Mouse (Mus musculus) splenic B cell, adult 2 months (primary cell): ENCODE results near the gene Ticrr.

Experiments used
- DNase-seq: peaks from one replicate; pipeline ENCODE4 v3.0.0-alpha.2; 2011; ENCODE audit warnings: low read depth, low spot score
- H3K27me3 ChIP-seq: 2 replicates; pipeline ENCODE4 v1.6.1; 2012; ENCODE audit warnings: mild to moderate bottlenecking, low read length, moderate library complexity, mixed read lengths; ENCODE audit not compliant: control insufficient read depth, poor library complexity, insufficient read depth, severe bottlenecking
- H3K36me3 ChIP-seq: 2 replicates; pipeline ENCODE4 v1.6.1; 2012; ENCODE audit warnings: mild to moderate bottlenecking, low read length, moderate library complexity, mixed read lengths; ENCODE audit not compliant: control insufficient read depth, poor library complexity, insufficient read depth, severe bottlenecking

Ticrr gene

DNA sequence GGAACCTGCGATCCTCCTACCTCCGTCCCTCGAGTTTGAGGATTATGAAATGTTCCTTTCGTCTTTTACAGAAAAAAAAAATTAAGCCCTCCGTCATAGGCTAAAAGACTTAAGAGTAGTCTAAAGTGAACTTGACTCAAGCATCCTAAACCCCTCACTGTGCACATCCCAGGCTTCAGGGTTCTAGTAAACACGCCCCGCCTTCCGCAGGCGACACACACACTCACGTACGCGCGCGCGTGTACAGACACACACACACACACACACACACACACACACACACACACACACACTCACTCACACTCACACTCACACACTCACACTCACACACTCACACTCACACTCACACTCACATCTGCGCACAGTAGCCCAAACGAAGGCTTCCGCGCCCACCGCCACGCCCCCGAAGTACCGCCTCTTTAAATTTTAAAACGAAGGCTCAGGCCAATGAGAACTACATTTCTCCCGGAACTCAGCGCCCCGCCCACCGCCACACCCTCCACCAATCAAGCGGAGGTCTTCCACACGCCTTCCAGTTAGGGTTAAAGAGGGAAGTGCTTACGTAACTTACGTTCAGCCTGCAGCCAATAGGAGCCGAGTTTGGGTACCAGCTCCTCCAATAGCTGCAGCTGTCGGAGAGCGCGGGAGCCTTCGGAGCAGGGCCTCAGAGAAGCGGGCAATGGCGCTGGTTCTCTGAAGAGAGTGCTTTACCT lies at the start of gene Ticrr:
Gene Ticrr (plus strand): TSS at position 619 of the 713 bp plus-strand sequence.
- Histone ChIP-seq H3K27me3 (no peaks in the 10 kb centered on the region; the same call in 1 of the 2 replicates), H3K36me3 (no peaks in the 10 kb centered on the region)

GRCm38 (mm10) chr7:79611901-79612300 lies 48.1 kb upstream of the Ticrr start:
- Histone ChIP-seq H3K27me3 (no peaks in the 10 kb centered on the region; the same call in 1 of the 2 replicates), H3K36me3 (no peaks in the 10 kb centered on the region)
- DNase-seq: no peak

More for the DNA sequence above, at the start of gene Ticrr:
- peak; percentile 98 for DNase-seq

DNA sequence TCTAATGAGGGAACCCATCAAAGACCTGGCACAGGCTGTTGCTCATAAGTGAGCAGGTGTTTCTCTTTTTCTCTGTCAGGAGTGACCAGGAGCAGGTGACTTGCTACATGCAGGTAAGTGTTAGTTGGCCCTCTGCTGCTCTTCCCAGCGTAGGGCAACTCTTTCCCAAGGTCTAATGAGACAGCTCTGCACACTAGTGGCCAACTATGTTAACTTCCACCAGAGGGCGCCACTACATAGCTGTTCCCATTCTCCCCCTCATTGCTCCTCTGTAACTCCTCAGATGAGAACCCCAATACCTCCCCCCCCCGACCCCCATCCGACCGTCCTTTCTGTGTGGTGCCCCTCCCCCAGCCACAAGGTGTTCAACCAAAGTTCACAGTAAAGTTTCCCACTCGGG lies 47.2 kb upstream of the Ticrr start:
- Histone ChIP-seq H3K27me3 (no peaks in the 10 kb centered on the region), H3K36me3 (no peaks in the 10 kb centered on the region)
- peak; percentile 51 for DNase-seq

DNA sequence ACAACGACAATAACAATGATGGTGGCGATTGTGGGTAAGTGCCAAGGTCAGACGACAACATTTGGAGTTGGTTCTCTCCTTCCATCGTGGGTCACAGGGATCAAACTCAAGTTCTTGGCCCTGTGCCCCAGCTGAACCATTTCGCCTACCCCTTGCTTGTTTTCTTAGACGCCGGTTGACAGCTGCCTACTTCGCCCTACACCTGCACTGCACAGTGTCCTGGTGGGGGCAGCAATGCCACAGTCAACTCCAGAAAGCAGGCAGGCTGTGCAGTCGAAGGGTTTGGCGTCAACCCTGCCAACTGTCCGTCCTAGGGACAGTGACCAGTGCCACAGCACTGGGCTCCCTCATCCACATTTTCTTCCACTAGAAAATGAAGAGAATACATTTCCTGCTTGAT lies 46.7 kb upstream of the Ticrr start:
- Histone ChIP-seq H3K36me3 (no peaks in the 10 kb centered on the region), H3K27me3 (no peaks in the 10 kb centered on the region)
- no peak for DNase-seq

GRCm38 (mm10) chr7:79615008-79615407 lies 45.0 kb upstream of the Ticrr start:
- Histone ChIP-seq H3K27me3 (no peaks in the 10 kb centered on the region), H3K36me3 (no peaks in the 10 kb centered on the region)
- DNase-seq: no peak

DNA sequence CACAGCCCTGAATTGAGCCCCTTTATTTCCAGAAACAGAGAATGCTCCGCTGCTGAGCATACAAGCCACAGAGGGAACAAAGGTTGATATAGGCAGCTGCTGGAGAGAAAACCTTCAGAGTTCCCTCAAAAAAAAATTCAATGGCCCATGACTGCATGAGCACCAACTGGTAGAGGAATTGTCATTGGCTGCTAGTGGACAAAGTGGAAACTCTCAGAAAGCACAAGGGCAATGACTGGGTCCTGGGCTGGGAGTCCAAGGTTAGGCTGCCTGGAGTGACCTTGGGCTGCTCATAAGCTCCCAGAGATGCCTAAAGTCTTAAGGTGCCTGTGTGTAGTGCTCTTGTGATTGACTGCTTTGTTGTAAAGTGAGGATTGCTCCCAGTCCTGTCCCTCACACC lies 44.1 kb upstream of the Ticrr start:
- Histone ChIP-seq H3K36me3 (no peaks in the 10 kb centered on the region), H3K27me3 (no peaks in the 10 kb centered on the region)
- no peak for DNase-seq

DNA sequence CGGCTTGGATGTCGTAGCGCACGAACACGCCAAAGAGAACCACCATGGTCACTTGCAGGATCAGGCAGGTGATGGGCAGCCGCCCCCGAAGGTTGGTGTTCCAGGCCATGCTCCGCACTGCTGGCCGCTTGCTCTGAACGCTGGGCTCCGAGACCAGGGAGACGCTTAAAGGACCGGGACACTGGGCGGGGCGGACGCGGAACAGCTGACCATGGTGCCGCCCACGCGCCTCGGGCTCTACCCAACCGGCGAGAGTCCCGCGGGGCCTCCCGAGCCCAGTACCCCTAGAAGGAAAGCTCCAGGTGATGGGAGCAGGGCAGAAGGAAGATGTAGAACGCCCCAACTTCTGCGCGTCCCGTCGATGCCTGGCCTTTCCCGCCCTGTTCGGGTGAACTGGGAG lies 42.6 kb upstream of the Ticrr start, which contains the start of gene Rhcg:
Gene Rhcg (minus strand): TSS at position 240 of the 400 bp plus-strand sequence.
- no peak for DNase-seq
- Histone ChIP-seq H3K36me3 (no peaks in the 10 kb centered on the region), H3K27me3 (no peaks in the 10 kb centered on the region)

DNA sequence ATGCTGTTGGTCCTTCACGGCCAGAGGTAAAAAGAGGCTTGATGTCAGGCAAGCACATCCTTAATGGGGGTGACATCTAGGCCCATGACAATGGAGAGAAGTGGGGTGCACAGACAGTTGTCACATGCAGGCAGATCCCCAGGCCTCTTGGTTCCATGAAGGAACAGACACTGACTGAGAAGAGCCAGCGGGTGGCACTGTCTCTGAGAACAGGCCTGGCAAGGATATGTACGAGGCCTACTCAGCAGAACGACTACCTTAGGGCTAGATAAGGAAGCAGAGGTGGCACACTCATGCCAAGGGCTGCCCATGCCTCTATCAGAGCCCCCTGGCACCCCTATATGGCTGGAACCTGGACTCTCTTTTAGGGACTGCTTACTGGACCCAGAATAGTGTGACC lies 40.5 kb upstream of the Ticrr start:
- DNase-seq: no peak
- H3K27me3 ChIP-seq: no peaks in the 10 kb centered on the region
- no peaks in the 10 kb centered on the region for H3K36me3 ChIP-seq

GRCm38 (mm10) chr7:79623086-79623485 lies 36.9 kb upstream of the Ticrr start:
- Histone ChIP-seq H3K27me3 (no peaks in the 10 kb centered on the region), H3K36me3 (no peaks in the 10 kb centered on the region)
- DNase-seq: no peak

- no peak for DNase-seq
- Histone ChIP-seq H3K27me3 (no peaks in the 10 kb centered on the region), H3K36me3 (no peaks in the 10 kb centered on the region)
These were observed 33.8 kb upstream of the Ticrr start for GRCm38 (mm10) chr7:79626170-79626569.

GRCm38 (mm10) chr7:79628271-79628913 lies 31.6 kb upstream of the Ticrr start:
- Histone ChIP-seq H3K27me3 (no peaks in the 10 kb centered on the region), H3K36me3 (no peaks in the 10 kb centered on the region)
- no peak for DNase-seq

DNA sequence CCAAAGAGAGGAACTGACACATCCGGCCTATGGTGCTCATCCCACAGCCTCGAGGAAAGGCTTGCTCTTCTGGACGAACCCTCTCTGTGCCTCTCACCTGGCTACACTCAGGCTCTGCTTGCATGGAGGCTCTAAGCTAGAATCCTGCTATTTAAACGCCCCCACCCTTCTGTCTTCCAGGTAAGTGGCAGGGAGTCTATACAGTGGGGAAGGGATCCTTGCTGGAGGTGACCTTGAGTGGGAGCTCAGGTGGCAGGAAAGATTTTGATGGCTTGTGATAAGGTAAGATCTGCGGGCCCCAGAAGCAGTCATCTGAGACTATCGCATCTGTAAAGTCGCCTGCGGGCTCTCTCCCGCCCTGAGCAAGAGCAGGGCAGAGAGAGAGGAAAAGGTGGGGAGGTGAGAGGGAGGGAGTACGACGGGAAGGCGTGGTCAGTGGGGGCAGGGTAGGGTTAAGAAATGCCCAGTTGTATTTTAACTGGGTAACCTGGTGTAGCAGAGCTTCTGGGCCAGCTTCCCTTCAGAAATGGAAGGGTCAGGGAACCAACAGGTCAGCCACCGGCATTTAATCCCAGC lies 28.1 kb upstream of the Ticrr start:
- no peak for DNase-seq
- H3K27me3 ChIP-seq: no peaks in the 10 kb centered on the region; the same call in 1 of the 2 replicates
- no peaks in the 10 kb centered on the region for H3K36me3 ChIP-seq

- no peak for DNase-seq
- Histone ChIP-seq H3K27me3 (no peaks in the 10 kb centered on the region), H3K36me3 (no peaks in the 10 kb centered on the region)
These were observed 12.8 kb upstream of the Ticrr start for GRCm38 (mm10) chr7:79647233-79647632.

DNA sequence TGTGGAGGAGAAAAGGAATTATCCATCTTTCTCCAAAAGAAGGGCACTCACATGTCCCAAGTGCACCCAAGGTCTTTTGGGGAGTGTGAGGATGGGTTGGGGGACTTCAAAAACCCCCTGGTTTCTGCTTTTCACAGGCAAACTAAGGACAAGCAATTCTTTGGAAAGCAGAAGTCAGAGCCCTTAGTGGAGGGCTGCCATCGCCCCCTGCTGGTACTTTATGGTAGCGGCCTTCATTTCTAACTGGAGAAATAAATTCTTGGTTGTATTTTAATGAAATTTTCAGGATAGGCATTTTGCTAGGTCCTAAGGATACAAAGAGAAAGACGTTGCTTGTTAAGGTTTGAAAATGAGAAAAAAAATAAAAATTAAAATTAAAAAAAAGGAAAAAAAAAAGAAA lies 11.0 kb upstream of the Ticrr start:
- Histone ChIP-seq H3K36me3 (no peaks in the 10 kb centered on the region), H3K27me3 (no peaks in the 10 kb centered on the region)
- peak; percentile 62 for DNase-seq

DNA sequence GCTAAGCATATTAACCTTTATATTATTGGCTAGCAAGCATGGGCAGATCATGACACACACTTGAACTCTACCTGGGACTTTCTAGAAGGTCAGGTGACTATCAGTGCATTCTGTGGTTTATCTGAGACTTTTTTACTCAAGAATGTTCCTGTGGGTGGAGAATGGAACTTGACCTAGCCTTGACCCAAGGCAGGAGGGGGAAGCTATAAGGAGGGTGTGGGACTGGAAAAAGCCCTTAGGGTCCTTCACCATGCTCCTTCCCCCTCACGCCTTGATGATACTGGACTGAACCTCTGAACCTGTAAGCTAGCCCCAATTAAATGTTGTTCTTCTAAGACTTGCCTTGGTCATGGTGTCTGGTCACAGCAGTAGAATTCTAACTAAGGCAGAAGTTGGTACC lies 5.8 kb upstream of the Ticrr start:
- DNase-seq: no peak
- no peaks in the 10 kb centered on the region for H3K36me3 ChIP-seq
- no peaks in the 10 kb centered on the region; the same call in 1 of the 2 replicates for H3K27me3 ChIP-seq
